Mouse (Mus musculus): ENCODE measurements around the gene Fcgrt.
"Not testable (repeated sequence)": the region's sequence is repeated elsewhere in the genome, so short reads cannot be mapped to it uniquely, and the experiment has no call there.

Gene Fcgrt

GRCm38 (mm10) chr7:45107052-45107645 is 3.5 kb upstream of the Fcgrt start:
- no peak for DNase-seq

- DNase-seq = no peak
Measured at GRCm38 (mm10) chr7:45106441-45106840, 2.8 kb upstream of the Fcgrt start.

- DNase-seq = no peak
Measured at GRCm38 (mm10) chr7:45105491-45105890, 1.8 kb upstream of the Fcgrt start.

- no peak for DNase-seq
Measured at GRCm38 (mm10) chr7:45104941-45105340, 1.3 kb upstream of the Fcgrt start.

- DNase-seq = peak; percentile 56 to 83
Measured at GRCm38 (mm10) chr7:45102940-45103585, 588 bp downstream of the Fcgrt start.

- DNase-seq = no peak
Measured at GRCm38 (mm10) chr7:45102441-45102840, 1.2 kb downstream of the Fcgrt start.

GRCm38 (mm10) chr7:45100046-45100445 is 3.6 kb downstream of the Fcgrt start:
- DNase-seq = no peak

GRCm38 (mm10) chr7:45098541-45099240 is 5.0 kb downstream of the Fcgrt start:
- no peak for DNase-seq

GRCm38 (mm10) chr7:45097479-45097878 is 6.2 kb downstream of the Fcgrt start:
- DNase-seq = peak in 1 of 2 experiments; percentile 62

GRCm38 (mm10) chr7:45095965-45096364 is 7.7 kb downstream of the Fcgrt start:
- DNase-seq = not testable (repeated sequence)

GRCm38 (mm10) chr7:45095367-45095766 is 8.3 kb downstream of the Fcgrt start:
- no peak for DNase-seq

- no peak for DNase-seq
Measured at GRCm38 (mm10) chr7:45094121-45094520, 9.5 kb downstream of the Fcgrt start.

- no peak for DNase-seq
Measured at GRCm38 (mm10) chr7:45093516-45093905, 10.1 kb downstream of the Fcgrt start.

- no peak for DNase-seq
Measured at GRCm38 (mm10) chr7:45092828-45093515, 10.7 kb downstream of the Fcgrt start.

- peak; percentile 83 to 89 for DNase-seq
Measured at GRCm38 (mm10) chr7:45092048-45092447, 11.6 kb downstream of the Fcgrt start, which contains the start of gene Rcn3. TSS of gene Rcn3 (minus strand) at chr7:45092221.

- DNase-seq = no peak
Measured at GRCm38 (mm10) chr7:45091001-45091990, 12.4 kb downstream of the Fcgrt start.

- no peak for DNase-seq
Measured at GRCm38 (mm10) chr7:45090251-45090977, 13.2 kb downstream of the Fcgrt start.

- DNase-seq = no peak
Measured at GRCm38 (mm10) chr7:45088597-45088996, 15.1 kb downstream of the Fcgrt start.

- no peak for DNase-seq
Measured at GRCm38 (mm10) chr7:45086084-45086483, 17.6 kb downstream of the Fcgrt start.

- DNase-seq = no peak
Measured at GRCm38 (mm10) chr7:45083300-45083890, 20.3 kb downstream of the Fcgrt start.

All from kidney, postnatal 25 days (tissue).